Mouse (Mus musculus) Patski (cell line): ENCODE measurements around the gene Ccl27a. TPM values are rescaled to one million over a fixed set of nuclear protein-coding genes. Genes with fewer than 3 reads are reported as not detected.
"Not testable (repeated sequence)": the region's sequence is repeated elsewhere in the genome, so short reads cannot be mapped to it uniquely, and the experiment has no call there.

ENCODE experiments used
- ATAC-seq: fragments of 100-300 bp; one replicate; pipeline ENCODE4 v1.8.0; 2021
- CTCF ChIA-PET: fragments of 350-600 bp; sonication (Branson Sonifier 250); formaldehyde crosslinking; loops from one replicate; lab custom pipeline; 2022; ENCODE audit warnings: inconsistent platforms; lab: Charles Lee
- POLR2A ChIA-PET: fragments of 350-600 bp; sonication (Branson Sonifier 250); formaldehyde crosslinking; loops from one replicate; lab custom pipeline; 2022; ENCODE audit warnings: antibody characterized with exemption, inconsistent platforms; lab: Charles Lee
- DNase-seq: peaks from one replicate; pipeline ENCODE4 v3.0.0-alpha.2; 2011; ENCODE audit warnings: low read depth, low spot score
- H3K27me3 ChIP-seq: fragments of 371-371 bp; one replicate; pipeline ENCODE4 v1.5.1; 2021
- in situ Hi-C: fragments of 300-500 bp; cut with MboI; formaldehyde crosslinking; loops from 3 replicates; pipeline ENCODE4 v1.11.1; 2018; ENCODE audit warnings: low pct_unique_long_range_greater_than_20kb, mixed read lengths
- polyA plus RNA-seq: library from polyadenylated mRNA; unstranded; gene quantifications from one replicate; pipeline ENCODE4 v1.2.3, GENCODE M21; 2021

The Ccl27a gene
- 17.9 TPM for polyA plus RNA-seq

DNA sequence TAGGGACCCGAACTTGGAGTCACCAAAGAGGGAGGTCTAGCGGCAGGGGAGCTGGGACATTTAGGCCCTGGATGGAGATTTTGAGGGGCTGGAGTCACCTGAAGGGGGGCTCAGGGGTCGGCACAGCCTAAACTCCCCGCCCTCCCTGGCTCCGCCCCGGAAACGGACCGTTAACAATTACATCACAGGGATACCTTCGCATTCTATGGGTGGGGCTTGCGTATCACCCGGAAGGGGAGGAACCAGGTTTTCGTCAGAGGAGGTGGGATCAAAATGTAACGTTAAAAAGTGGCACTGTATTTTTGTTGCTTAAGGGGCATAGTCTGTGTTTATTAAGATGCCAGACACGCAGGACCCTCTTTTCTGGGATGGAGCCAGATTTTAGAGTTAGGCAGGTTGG is at the start of gene Ccl27a:
Gene Ccl27a (minus strand): TSS at position 246 of the 400 bp plus-strand sequence.
- in situ Hi-C loops, result not testable (repeated sequence)

GRCm38 (mm10) chr4:41783197-41783596 is 9.2 kb upstream of the Ccl27a start:
- H3K27me3 ChIP-seq, ATAC-seq, POLR2A ChIA-PET, in situ Hi-C loops, DNase-seq, CTCF ChIA-PET: not testable (repeated sequence)

More for the DNA sequence above, at the start of gene Ccl27a:
- POLR2A ChIA-PET, H3K27me3 ChIP-seq, CTCF ChIA-PET, DNase-seq, ATAC-seq: not testable (repeated sequence)

- DNase-seq, ATAC-seq, CTCF ChIA-PET, H3K27me3 ChIP-seq, in situ Hi-C loops, POLR2A ChIA-PET: not testable (repeated sequence)
Observed at GRCm38 (mm10) chr4:41782711-41783110, 8.7 kb upstream of the Ccl27a start.

DNA sequence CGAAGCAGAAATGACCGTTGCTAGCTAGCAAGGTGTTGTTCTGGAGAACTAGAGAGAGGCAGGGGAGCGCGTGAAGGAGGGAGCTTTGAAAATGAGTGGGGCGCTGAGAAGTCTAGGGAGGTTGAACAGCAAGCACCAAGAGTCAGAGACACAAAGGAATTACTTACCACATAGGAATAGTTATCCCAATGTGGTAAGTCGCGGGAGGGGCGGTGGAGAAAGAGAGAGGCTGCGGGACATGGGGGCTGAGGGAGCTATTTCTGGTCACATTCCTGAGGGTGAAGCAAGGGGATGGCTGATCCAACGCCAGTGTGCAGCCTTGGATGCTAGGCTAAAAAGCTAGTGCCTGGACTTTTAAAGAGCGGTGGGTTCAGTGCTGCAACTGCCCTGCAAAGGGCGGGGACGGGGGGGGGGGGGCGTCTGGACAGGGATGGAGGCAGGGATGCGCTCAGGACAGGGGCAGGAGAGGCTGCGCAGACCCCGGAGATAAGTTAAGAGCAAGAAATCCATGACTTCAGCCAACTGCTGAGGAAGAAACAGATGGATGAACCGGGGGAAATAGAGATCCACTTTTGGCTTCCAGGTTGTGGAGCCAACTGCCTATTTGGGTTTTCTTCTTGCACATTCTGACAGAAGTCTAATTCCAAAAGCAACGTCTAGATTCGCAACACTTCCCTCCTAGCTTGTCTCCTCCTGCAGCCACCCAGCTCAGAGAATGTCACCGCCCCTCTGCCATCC is 7.9 kb upstream of the Ccl27a start:
- DNase-seq, CTCF ChIA-PET, POLR2A ChIA-PET, H3K27me3 ChIP-seq, ATAC-seq, in situ Hi-C loops: not testable (repeated sequence)

GRCm38 (mm10) chr4:41781271-41781670 is 7.2 kb upstream of the Ccl27a start:
- H3K27me3 ChIP-seq, POLR2A ChIA-PET, in situ Hi-C loops, CTCF ChIA-PET, DNase-seq, ATAC-seq: not testable (repeated sequence)

GRCm38 (mm10) chr4:41775840-41776239 is 1.8 kb upstream of the Ccl27a start:
- H3K27me3 ChIP-seq, POLR2A ChIA-PET, in situ Hi-C loops, ATAC-seq, CTCF ChIA-PET, DNase-seq: not testable (repeated sequence)

GRCm38 (mm10) chr4:41774506-41774905 is 459 bp upstream of the Ccl27a start:
- CTCF ChIA-PET, in situ Hi-C loops: not testable (repeated sequence)

DNA sequence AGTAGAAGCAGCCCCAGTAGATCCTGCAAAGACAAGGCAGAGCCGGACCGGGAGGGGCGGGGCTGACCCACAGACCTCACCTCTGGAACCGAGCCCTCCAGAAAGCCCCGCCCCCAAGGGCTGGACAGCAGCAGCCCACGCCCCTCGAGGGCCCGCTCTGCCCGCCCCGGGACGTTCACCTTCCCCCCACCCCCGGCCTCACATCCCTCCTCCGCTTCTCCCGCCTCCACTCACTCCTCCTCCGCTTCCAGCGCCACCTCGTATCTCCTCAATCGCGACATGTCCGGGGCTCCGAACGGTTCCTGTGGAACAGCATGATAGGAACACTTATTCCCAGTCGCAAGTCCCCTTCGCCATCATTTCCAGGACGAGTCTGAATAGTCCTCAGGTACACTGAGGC is 545 bp downstream of the Ccl27a start:
- DNase-seq, result not testable (repeated sequence)

More at GRCm38 (mm10) chr4:41774506-41774905, 459 bp upstream of the Ccl27a start:
- DNase-seq, POLR2A ChIA-PET, ATAC-seq, H3K27me3 ChIP-seq: not testable (repeated sequence)

DNA sequence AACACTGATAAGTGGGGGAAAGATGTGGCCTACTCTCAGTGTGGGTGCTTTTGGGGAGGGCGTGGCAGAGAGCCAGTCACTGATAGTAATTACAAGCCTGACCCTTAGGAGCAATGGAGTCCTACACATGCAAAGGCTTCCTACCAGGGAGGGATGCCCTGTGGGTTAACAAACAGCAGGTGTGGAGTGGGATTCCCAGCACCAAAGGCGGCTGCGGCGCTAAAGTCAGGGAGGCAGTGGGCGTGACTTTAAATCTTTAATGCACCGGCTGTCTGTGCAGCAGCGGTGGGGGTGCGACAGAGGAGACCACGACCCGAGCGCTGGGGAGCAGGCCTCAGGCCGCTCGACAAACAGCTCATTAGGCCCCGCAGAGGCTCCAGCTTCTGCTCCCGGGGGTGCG is 1.1 kb downstream of the Ccl27a start:
- H3K27me3 ChIP-seq, ATAC-seq, POLR2A ChIA-PET, DNase-seq, in situ Hi-C loops, CTCF ChIA-PET: not testable (repeated sequence)

More for the DNA sequence above, 545 bp downstream of the Ccl27a start:
- in situ Hi-C loops, CTCF ChIA-PET, POLR2A ChIA-PET, ATAC-seq, H3K27me3 ChIP-seq: not testable (repeated sequence)

DNA sequence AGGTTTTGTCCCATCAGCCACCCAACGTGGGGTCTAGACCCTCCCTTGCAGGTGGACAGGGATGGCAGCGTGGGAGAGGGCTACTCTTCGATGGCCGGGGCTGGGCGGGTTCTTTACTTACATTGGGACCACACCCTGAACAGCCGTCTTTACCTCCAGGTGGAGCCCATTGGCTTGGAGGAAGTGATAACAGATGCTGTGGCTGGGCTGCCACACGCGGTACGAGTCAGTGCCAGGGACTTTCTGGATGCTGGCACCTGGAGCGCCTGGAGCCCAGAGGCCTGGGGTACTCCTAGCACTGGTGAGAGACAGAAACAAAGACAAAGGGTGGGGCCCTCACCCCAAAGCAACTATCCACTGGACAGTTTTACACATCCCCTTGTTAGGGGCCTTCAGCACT is 6.7 kb downstream of the Ccl27a start:
- in situ Hi-C loops, DNase-seq, POLR2A ChIA-PET, CTCF ChIA-PET, ATAC-seq, H3K27me3 ChIP-seq: not testable (repeated sequence)

DNA sequence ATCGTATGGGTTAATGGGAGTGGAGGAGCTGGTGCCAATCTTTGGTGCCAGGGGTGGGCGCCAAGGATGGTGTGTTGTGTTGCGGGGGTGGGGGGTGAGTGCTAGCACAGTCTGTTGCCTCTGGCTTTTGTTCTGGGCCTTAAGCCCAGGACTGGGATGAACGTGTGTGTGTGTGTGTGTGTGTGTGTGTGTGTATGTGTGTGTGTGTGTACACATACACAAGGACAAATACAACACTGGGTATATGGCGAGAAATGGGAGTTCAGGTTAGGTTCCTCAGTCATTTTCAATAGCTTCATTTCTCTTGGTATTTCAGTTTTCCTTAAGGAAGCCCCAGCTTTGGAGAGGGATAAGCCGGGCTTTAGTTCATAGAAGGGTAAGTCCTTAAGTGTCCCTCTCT is 10.9 kb downstream of the Ccl27a start:
- not testable (repeated sequence) for ATAC-seq

DNA sequence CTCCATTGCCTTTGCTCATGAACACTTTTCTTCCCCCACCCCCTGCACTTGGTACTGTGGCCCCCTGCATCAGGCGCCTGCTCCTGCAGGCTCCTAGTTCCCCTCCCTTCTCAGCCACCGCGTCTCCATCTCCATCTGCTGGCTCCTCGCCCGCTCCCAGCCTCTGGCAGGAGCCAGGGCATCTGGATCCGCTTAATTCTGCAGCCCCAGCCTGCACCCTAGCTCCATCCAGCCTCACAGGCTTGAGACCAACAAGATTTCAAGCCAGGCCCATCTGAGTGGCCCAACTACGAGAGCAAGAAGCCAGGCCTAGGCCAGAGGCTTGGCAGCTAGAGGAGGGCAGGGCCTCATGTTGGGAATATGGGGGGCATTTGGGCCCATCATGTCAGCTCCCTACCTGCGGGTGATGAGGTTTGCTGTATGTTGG is 11.3 kb downstream of the Ccl27a start:
- ATAC-seq, DNase-seq, POLR2A ChIA-PET, CTCF ChIA-PET, in situ Hi-C loops, H3K27me3 ChIP-seq: not testable (repeated sequence)

More for the DNA sequence above, 10.9 kb downstream of the Ccl27a start:
- H3K27me3 ChIP-seq, DNase-seq, in situ Hi-C loops, CTCF ChIA-PET, POLR2A ChIA-PET: not testable (repeated sequence)
